Mouse (Mus musculus): ENCODE results near the gene Fam229a.
"Not testable (repeated sequence)": the region's sequence is repeated elsewhere in the genome, so short reads cannot be mapped to it uniquely, and the experiment has no call there.

Fam229a gene

DNA sequence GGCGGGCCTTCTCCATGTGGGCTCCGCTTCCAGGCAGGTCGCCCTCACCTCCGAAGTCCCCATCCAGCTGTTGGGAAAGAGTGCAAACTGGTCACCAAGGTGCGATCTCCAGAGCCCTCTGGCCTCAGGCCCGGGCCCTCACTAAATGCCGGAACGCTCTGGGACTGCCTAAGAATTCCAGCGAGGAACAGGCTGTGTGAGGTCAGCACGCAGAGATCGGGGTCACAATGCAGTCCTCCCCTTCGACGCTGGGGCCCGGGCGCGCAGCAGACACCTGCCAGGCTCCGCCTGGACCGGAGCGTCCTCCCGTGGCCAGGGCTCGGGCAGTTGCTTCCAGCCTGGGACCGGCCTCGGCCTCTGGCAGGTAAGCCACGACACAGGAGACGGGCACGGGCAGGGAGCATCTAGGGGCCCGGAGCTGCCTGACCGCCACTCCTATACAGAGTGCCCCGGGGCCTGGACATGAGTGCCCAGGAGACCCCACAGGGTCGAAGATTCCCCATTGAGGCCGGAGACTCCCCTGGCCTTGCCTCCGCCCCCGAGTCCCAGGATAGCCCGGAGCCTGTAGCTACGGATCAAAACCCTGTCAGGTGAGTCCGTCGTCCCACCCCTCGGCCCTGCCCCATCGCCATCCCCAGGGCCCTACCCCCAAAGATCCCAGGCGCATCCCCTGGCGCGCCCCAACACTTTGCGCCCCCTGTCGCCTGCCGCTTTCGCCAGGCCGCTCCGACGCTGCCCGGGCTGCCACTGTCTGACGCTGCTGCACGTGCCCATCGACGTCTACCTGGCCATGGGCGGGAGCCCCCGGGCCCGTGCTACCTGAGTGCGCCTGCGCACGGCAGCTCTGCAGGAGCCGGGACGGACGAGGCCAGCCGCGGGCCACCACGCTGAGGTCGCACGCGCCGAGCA is at the start of gene Fam229a, which contains the start of gene Tssk3:
Fam229a (plus strand) TSS at position 219 of the 909 bp plus-strand sequence.
Tssk3 (minus strand) TSS at position 51 of the 909 bp plus-strand sequence.
- DNase-seq (ENCODE audit: low read depth) = peak; percentile 48

DNA sequence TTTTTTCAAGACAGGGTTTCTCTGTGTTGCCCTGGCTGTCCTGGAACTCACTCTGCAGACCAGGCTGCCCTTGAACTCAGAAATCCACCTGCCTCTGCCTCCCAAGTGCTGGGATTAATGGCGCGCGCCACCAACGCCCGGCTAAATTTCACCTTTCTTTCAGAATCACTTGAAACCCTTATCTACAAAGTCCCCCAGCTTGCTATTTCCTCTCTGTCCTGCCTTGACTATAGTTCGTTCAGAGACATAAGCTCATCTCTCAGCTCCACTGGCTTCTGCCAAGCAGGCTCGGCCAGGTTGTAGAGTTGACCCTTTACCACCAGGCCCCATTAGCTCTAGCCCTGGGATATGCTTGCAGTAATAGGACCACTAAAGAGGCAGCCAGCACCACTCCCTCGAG is 43.6 kb upstream of the Fam229a start:
- no peak for DNase-seq (ENCODE audit: low read depth)

DNA sequence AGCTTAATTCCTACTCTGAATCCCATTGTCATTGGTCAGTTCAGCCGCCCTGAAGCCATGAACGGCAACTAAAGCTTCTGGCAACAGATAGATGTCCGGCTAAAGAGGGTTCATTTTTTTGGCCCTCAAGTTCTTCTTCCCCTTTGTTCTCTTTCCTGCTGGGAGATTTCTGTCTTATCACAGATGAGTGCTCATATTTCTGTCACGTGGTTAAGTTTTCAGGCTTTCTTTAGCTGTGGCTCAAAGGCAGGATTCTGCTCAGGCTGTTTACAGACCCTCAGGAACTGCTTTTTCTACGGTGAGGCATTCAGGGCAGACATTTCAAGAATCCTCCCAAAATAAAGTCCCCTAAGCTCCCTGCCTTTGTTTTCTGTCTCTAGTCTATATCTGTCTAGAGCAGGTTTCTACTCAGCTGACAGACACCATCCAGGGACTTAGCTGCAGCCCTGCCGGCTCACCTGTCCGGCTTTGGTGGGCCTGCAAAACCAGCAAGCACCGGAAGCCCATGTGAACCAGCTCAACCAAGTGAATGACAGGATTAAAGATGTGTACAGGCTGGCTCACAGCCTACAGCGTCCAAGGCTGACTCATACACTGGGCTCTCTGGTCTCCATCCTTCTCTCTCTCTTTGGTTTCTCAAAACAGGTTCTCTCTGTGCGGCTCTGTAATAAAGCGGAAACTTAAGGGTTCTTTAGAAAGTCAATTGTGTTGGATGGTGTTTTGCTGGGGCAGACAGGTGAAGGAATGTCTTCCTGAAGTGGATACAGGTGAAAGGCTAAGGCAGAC is 43.0 kb upstream of the Fam229a start:
- DNase-seq (ENCODE audit: low read depth) = no peak

DNA sequence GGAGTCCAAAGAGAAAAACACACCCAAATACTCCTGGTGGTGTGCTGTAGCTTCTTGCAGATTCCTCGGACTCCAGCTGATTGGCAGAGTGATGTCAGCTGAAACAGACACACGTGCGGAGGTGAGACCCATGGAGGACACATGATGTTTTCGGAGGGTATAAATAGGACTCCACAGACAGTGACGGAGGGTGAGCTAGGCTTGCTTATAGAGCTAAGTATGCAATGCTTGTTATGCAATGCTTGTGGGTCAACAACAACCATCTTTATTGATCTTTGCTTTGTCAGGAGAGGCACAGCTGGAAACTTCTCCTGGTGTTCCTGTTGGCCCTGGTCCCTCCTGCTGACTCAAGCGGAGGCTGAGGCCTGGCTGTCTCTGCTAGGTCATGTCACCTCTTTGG is 42.3 kb upstream of the Fam229a start:
- no peak for DNase-seq (ENCODE audit: low read depth)

DNA sequence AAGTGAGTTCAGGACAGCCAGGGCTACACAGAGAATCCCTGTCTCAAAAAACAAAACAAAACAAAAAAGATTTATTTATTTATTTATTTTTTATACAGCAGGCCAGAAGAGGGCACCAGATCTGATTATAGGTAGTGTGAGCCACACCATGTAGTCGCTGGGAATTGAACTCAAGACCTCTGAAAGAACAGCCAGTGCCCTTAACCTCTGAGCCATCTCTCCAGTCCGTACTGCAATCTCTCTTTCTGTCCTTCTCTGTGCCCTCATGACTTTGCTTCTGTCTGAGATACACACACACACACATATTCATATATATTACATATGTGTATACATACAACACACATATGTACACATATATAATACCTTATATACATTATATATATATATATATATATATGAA is 40.1 kb upstream of the Fam229a start:
- peak; percentile 47 for DNase-seq (ENCODE audit: low read depth)

DNA sequence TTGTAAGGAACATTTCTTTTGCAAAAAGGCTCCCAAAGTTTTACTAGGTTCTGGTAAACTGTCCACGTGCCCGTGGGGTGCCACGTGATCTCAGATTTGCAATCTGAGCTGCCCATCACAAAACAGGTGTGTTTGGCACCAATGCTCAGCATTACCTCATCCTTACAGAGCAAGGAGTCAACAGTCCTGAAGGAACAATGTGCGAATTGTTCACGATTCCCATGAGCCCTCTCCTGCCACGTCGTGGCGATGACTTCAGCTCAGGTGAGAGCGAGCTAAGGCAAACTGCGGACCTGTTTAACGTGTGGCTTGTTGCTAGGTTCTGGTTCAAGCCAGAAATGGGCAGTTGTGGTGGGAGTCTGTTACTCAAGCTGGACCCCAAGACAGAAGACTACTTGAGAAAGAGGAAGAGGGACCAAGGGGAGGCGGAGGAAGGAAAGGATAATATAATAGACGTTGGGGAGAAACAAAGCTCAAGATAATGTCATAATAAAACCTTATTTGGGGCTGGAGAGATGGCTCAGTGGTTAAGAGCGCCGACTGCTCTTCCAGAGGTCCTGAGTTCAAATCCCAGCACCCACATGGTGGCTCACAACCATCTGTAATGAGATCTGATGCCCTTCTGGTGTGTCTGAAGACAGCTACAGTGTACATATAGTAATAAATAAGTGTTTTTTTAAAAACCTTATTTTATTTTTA is 39.4 kb upstream of the Fam229a start:
- DNase-seq (ENCODE audit: low read depth) = no peak

DNA sequence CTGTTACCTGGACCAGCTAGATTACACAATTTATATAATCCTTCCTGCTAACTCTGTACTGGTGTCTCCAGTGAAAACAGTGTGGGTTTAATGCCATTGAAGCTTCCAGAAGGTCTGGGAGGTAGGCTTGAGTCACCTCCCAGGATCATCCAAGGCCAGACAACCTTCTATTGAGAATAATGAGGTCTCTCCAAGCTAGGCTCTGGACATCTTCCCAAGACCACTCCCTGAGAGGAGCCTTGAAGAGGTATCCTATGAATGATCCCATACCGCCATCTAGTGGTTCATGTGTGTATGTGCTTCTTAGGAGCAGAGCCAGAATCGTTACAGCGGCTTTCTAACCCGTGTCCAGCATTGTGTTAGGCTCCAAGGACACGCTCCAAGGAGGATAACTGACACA is 35.7 kb upstream of the Fam229a start:
- peak; percentile 90 for DNase-seq (ENCODE audit: low read depth)

DNA sequence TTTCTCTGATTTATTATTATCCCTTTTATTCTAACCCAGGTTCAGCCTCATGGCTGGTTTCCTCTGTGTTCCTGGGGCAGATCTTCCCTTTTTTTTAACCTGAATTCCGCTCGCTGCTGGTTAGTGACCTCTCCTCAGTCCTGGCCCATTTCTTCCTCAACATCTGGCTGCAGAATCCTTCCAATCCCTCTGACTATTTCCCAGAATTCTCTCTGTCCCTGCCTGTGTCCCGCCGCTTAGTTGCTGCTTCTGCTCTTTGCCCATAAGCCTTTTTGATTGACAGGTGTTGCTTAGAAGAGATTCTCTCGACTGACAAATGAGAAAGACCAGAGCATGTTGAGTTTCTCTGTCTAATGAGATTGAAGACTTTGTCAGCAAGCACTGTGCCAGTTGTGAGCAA is 34.9 kb upstream of the Fam229a start:
- no peak for DNase-seq (ENCODE audit: low read depth)

DNA sequence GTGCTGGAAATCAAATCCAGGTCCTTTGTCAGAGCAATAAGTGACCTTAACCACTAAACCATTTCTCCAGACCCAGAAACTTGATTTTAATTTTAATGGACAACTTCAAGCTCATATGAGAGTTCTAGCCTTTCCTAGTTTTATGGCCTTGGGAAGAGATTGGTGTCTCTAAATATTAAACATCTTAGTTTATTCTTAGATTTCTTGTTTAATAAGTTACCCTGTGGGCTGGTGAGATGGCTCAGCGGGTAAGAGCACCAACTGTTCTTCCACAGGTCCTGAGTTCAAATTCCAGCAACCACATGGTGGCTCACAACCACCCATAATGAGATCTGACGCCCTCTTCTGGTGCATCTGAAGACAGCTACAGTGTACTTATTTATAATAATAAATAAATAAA is 33.7 kb upstream of the Fam229a start:
- not testable (repeated sequence) for DNase-seq (ENCODE audit: low read depth)

DNA sequence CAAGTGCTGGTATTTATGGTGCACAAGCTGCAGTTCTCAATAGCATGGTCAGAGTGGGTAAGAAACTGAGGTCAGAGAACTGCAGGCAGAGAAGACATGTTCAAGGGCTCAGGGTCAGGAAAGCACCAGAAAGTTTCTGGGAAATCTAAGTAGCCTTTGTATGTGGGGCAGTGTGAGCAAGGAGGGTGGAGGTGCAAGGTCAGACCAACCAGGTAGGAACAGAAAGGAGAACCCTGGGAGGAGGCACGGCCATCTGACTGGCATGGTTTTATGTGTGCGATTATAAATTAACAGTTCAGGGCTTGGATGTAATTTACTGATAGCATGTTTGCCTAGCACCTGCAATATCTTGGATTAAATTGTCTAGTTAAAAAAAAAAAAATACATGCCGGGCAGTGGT is 31.3 kb upstream of the Fam229a start:
- no peak for DNase-seq (ENCODE audit: low read depth)

DNA sequence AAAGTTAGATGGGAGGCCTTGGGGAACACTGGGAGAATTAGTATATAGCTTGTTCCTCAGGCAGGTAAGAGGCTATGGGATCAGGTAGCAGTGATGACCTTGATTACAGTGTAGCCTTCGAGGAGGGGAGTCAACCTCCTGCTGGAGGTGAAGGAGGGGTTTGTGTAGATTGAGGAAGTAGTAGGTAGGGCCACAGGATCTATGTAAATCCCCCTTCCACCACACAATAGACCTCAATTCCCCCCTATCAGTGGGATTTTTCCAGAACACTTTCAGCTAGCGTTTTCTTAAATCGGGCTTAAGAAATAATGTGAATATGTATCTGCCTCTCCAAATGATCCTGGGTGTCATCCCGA is 30.2 kb upstream of the Fam229a start:
- DNase-seq (ENCODE audit: low read depth) = no peak

DNA sequence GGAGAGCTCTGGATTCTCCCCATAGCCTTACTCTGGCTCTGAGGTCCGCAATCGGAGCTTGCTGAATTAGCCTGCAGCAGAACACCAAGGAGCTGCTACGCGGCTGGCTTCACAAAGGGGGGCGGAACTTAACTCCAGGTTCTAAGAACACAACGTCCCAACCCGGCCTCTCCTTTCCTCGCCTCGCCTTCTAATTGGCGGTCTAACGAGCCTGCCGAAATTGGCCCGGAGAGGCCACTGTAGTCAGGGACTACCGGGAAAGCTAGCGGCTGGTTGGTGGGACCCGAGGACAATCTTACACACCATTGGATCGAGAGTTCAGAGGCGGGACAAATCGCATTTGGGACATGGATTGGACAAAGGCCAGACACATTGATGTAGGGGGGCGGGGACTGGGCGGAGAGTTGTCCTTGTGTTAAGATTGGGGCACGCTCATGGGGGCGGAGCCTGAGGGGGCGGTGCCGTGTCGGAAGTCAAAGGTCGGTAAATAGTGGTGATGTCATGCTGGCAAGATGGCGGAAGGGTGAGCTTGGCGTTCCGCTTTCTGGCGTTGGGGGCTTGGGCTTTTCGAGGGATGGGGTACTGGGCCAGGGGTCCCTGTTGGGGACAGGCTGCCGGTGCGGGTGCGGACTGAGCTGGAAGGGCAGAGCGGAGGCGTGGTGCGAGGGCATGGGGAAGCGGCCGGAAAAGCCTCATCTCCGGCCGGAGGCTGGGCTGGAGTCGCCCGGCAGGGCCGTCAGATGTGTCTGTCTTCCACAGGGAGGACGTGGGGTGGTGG is 29.6 kb upstream of the Fam229a start, which contains the start of gene Bsdc1:
Bsdc1 (plus strand) TSS at position 399 of the 778 bp plus-strand sequence.
- peak; percentile 100 for DNase-seq (ENCODE audit: low read depth)

DNA sequence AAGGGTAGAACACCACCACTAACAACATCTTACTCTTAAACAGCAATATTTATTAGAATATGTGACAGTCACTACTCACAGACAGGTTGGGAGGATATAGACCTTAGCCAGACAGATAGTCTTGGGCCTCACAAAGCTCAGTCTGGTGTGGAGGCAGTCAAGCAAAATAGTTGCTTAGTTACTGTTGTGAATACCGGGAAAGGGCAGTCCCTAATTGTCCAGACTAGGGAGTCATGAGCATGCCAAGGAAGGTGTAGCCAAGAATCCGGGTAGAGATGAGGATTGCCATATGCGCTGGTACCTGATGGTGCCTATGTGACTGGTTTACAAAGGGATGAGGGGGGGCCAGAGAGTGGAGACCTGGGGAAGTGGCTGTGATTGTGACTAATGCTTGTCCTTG is 28.9 kb upstream of the Fam229a start:
- no peak for DNase-seq (ENCODE audit: low read depth)

DNA sequence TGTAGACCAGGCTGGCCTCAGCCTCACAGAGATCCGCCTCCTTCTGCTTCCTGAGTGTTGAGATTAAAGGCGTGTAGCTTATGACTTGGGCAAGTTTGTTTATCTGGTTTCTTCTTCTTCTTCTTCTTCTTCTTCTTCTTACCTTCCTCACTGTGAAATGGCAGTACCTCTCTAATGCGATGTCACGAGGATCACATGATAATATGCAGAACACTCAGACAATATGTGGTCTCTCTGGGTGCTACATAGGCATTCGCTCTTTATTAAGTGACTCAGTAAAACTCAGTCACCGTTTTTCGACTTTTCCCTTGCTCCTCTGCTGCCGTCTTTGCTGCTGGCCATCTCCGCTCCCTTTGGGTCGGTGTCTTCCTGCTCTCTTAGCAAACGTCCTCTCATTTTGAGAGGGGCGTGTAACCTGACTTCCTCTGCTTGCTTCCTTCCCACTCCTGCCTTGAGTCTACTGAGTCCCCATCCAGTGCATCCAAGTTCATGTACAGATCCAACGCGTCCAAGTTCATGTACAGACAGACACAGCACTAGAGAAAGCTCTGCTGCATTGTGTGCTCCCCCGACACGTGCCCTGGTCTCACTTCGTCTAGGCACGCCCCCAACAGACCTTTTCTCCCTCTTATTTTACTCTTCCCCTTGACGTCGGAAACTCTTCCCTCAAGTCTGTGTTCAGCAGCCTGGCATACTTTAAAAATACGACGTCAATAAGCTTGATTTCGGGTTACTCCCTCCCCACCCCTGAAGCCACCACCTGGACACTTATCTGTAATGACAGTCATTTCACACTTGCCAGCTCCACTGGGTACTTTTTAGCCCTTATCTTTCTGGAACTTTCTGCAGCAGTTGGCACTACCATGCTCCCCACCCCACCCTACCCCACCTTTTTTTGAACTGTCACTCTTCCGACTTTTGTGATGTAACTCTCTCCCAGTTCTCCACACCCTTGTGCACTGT is 27.6 kb upstream of the Fam229a start:
- DNase-seq (ENCODE audit: low read depth) = no peak

DNA sequence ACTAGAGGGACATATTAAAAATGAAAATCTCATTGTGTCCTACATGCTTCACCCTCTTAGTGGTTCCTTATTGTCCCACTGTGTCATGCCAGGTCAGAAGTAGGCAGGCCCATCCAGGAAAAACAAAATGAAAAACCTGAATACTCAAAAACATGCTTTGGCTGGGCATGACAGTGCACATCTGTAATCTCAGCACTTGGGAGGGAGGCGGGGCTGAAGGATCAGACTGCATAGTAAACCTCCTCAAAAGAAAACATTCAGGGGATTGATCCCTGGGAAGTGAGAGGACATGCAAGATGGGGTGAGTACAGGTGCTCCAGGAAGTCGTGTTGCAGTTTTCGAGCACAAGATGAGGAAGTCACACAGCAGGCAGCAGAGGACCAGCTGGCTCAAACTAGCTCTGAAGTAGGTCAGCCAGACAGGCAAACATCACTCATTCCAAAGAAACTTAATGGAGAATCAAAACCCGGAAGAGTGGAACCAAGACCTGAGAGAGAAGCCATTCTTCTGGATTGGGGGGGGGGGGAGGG is 26.6 kb upstream of the Fam229a start:
- DNase-seq (ENCODE audit: low read depth) = no peak

DNA sequence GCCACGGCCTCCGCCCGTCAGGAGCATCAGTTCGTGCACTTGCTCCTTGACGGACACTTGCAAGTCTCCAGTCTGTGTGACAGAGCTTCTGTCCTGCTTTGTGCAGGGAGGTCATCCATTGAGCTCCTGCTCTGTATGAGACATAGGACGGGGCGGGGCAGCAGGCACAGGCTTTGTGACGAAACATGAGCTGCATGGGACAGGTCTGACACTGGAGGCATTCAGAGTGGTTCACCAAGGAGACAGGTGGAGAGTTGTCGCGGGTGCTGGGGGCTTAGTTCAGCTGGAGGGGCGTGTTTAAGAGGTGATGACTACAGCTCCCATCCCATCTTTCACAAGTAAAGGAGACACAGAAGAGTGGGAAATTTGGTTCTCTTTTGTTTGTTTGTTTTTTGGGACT is 14.9 kb upstream of the Fam229a start:
- DNase-seq (ENCODE audit: low read depth) = no peak

DNA sequence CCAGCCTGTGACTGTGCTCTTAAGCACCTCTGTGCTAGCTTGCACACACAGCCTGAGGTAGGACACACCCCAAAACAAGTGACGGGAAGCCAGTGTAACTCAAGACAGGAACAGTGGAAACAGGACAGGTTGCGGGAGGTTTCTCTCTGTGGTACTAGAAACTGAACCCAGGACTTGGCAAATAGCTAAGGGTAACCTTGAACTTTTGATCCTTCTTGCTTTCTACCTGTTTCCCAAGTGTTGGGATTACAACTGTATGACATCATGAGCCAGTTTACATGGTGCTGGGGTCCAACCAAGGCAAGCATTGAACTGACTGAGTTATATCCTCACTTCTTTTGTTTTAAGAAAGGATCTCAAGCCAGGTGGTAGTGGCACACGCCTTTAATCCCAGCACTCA is 11.1 kb upstream of the Fam229a start:
- DNase-seq (ENCODE audit: low read depth) = no peak

DNA sequence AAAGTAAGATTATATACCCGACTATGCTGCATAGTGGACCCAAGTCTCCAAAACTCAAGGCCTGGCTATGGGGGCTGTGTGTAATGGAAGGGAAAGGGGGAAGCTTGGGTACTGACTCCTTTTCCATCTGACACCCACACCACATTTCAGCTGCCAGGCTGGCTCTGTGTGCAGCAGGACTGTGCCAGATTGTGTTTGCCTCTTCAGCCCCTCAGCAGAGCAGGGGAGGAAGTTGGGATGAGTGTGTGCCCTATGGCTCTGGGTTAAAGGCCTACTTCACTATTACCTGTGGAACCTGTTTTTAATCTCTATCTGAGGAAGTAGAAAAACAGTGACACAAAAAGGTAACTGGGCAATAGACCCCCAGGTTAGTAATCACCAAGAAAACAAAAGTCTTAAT is 9.9 kb upstream of the Fam229a start:
- DNase-seq (ENCODE audit: low read depth) = no peak

DNA sequence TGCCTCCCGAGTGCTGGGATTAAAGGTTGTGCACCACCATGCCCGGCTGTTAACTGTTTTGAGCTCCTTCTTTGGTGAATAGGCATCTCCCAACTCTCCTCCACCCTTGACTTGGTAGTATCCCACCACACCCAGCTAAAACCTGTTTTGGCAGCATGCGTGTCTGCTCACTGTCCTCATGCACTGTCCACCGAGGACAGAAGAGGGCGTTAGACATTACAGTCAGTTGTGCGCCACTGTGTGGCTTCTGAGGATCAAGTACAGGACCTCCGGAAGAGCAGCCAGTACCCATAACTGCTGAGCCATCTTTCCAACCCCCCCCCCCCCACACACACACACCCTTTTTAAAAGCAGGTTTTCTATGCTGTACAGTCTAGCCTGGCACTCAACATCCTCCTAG is 3.7 kb downstream of the Fam229a start:
- no peak for DNase-seq (ENCODE audit: low read depth)
